Mouse (Mus musculus): ENCODE results near the gene Gpr108.

Gene Gpr108

DNA sequence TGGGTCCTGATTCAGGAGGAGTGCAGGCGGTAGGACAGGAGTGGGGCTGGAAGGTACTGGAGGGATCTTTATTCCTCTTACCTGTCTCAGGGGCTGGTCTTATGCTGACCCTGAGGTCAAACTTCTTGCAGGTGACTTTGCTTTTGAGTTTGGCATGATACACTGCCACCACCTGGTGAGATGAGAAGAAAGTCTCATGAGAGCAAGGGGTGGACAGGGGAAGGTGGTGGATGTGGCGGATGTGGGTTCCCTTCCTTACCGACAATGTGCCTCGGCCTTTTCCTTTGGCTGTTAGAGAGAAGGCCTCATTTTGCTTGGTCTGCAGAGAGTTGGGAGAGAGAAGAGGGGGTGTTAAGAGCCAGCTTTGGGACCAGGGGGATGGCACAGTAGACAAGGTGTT lies 38.9 kb downstream of the Gpr108 start:
- DNase-seq (ENCODE audit: low spot score): no peak

DNA sequence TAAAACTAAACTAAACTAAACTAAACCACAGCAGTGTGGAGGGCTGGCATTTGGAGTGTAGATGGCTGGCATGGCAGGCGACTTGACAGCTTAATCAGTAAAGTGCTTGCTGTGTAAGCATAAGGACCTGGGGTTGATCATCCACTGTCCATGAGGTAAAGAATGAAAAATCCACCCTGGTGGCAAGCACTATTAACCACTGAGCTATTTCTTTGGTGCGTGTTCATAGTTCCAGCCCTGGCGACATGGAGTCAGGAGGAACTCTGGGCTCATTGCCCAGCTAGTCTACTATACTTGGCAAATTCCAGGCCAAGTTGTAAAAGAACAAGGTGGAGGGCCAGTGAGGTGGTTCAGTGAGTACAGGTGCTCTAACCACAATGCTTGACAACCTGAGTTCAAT lies 40.3 kb downstream of the Gpr108 start:
- DNase-seq (ENCODE audit: low spot score): no peak

DNA sequence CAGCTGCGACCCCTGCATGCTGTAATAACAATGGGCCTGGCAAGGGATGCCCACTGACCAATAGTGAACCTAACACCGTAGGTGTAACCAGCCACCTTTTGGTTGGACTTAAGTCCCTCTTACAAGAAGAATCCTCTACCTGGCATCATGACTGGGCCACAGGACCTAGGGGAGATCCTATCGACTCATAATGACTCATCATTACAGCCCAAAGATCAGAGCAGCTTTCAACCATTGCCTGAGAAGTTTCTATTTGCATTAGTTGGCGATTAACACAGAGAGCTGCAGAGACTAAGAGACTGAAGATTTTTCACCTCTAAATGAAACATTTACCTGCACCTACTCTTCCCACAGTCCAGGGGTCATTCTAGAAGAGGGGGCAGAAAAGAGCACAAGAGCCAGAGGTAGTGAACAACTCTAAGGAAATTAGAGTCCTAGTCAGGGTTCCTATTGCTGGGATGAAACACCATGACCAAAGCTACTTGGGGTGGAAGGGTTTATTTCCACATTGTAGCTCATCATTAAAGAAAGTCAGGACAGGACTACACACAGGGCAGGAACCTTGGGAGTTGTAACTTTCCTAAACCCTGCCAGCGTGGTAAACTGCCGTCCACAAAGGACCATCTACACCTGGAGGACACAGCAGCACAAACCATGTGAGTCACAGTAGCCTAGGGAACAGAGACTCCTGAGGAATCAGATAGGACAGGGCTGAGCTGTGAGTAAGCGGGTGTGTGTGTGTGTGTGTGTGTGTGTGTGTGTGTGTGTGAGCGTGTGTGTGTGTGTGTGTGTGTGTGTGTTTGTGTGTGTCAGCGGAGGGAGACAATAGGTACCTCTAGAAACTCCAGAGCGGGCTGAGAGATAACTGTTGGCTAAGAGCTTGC lies 46.2 kb downstream of the Gpr108 start:
- no peak for DNase-seq (ENCODE audit: low spot score)

DNA sequence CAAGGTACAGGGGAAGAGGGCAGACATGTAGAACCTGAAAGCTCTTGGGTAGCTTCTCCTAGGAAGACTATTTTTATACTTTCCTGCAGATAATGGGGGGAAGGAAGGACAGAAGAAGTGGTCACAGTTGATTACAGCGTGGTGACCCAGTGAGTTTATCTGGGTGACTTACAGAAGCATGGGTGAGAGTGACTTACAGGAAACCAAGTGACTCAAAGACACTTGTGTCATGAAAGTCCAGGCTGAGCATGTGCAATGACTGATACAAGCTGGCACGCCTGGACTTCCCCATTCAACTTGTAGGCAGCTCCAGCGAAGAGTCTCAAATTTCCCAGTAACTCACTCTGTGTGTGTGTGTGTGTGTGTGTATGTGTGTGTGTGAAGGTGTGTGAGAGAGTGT lies 50.0 kb downstream of the Gpr108 start:
- no peak for DNase-seq (ENCODE audit: low spot score)

DNA sequence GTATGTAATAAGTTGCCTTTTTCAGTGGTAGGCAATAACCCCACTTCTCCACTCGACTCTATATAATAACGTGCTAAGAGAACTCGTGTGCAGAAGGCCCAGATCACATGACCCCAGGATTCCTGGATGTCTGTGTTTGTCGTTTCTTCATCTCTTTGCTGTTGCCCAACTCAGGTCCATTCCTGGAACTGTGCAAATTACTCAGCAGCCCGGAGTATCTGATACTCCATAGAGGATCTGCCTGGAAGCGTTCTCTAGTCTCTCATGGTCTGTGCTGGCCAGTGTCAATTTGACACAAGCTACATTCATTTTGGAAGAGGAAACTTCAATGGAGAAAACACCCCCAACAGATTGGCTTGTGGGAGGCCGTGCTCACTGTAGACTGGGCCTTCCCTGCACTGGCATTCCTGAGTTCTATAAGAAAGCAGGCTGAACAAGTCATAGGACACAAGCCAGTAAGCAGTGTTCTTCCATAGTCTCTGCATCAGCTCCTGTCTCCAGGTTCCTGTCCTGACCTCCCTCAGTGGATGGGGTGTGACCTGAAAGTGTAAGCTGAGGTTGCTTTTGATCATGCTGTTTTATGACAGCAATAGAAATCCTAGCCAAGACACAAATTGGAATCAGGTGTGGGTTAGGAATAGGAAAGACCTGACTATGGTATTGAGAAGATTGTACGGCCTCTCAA lies 52.8 kb downstream of the Gpr108 start:
- DNase-seq (ENCODE audit: low spot score): no peak

DNA sequence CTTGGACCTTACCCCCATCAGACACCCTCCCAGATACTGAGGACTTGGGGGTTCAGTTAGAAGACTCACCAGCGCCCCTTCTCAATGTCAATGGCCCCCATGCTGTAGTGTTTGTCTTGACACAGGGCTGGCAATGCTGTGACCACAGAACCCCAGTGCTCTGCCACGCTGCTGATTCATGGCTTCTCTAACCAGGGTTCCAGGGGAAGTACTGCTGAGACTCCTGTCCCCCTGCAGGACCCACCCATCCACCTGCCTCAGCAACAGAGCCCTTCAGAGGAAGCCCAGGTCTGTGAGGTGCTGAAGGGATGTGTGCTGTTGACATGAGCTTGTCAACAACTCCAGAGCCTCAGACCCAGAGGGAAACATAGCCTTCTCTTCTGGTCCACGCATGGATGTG lies 53.5 kb downstream of the Gpr108 start:
- DNase-seq (ENCODE audit: low spot score): no peak

DNA sequence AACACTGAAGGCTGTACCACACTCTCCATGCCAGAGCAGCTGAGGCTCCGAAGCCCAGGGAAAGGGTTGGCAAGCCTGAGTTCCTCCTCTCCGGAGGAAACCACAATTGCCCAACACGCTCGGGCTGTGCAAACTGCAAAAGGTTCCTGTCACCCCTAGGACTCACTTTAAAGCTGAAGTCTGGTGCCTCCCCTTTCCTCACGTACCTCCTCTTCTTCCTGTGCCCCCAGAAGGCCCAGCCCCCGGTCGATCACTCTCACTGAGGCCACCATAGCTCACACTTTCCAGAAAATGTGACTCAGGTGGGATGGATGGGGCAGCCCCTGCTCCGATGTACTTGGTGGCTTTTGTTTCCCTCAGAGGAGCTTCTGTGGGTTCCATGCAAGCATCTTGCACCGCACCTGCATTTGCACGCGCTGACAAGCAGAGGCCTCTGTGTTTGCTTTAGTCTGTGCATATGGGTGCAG lies 54.2 kb downstream of the Gpr108 start, which contains the start of gene Tnfsf14:
TSS of gene Tnfsf14 (minus strand) at position 137 of the 467 bp plus-strand sequence.
- no peak for DNase-seq (ENCODE audit: low spot score)

DNA sequence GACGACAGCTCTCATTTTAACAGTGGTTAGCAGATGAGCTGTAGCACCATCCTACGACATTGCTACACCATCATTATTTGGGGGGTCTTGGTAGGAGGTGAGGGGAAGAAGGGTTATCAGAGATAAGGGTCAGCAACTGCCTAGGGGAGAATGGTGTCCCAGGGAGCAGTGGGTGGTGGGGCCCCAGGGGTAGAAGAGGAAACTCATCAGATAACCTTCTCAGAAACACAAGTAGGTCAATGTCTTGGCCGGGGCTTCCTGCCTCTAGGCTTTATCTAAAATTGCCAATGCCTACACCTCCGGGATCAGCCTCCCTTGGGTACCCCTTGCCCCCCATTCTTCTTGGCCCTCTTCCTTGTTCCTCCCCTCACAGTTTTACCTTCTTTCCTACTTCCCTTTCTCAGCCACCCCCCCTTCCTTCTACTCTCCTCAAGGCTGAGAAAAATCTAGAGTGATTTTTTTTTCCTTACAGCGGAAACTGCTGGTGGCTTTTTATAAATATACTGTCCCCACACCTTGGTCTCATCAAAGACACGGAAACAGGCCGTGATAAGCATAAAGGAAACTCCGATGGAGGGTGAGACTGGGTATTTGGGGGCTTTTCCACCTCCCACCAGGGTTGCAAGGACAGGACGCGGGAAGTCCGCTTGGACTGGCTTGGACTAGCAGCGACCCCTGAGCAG lies 59.6 kb downstream of the Gpr108 start:
- no peak for DNase-seq (ENCODE audit: low spot score)

DNA sequence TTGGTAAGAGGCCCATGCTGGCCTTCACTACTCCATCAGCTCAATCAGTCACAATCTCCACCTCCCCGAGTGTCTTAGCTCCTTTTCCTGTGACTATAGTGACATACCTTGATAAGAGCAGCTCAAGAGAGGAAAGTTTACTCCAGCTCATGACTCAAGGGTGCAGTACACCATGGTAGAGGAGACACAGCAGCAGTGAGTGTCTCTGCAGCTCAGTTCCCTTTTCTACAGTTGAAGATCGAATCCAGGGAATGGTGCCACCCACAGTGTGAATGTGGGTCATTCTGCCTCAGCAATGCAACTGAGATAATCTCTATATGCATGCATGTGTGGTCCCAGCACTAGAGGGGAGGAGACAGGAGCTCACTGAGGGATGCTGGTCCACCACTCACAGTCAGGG lies 62.6 kb downstream of the Gpr108 start:
- DNase-seq (ENCODE audit: low spot score): no peak
